Mouse (Mus musculus) heart, postnatal 0 days (tissue): ENCODE data around the gene Gpx3. TPM values are rescaled to one million over a fixed set of nuclear protein-coding genes. Genes with fewer than 3 reads are reported as not detected.
"Not testable (repeated sequence)": the region's sequence is repeated elsewhere in the genome, so short reads cannot be mapped to it uniquely, and the experiment has no call there.

Experiments used
- ATAC-seq: fragments of 200-750 bp; cut with Nextera tagmentation; 2 replicates; pipeline ENCODE4 v1.8.0; 2017; ENCODE audit warnings: low read depth, moderate number of reproducible peaks, moderate library complexity; ENCODE audit not compliant: insufficient read depth
- DNase-seq: peaks from one replicate; pipeline ENCODE4 v3.0.0-alpha.2; 2016; ENCODE audit warnings: low spot score
- H3K27ac ChIP-seq: fragments of 300-500 bp; sonication (generic); 2 replicates; pipeline ENCODE4 v1.5.1; 2014; ENCODE audit warnings: low read depth, mild to moderate bottlenecking
- H3K27me3 ChIP-seq: fragments of 300-500 bp; sonication (generic); 2 replicates; pipeline ENCODE4 v1.6.1; 2014; ENCODE audit warnings: low read length, mixed read lengths; ENCODE audit not compliant: control insufficient read depth, insufficient read depth
- H3K36me3 ChIP-seq: fragments of 300-500 bp; sonication (generic); replicated peaks from 2 replicates; pipeline ENCODE4 v1.6.1; 2014; ENCODE audit warnings: low read length, mixed read lengths; ENCODE audit not compliant: control insufficient read depth, insufficient read depth
- H3K4me1 ChIP-seq: fragments of 300-500 bp; sonication (generic); 2 replicates; pipeline ENCODE4 v1.6.1; 2014; ENCODE audit warnings: antibody characterized with exemption; ENCODE audit not compliant: control insufficient read depth, insufficient read depth
- H3K4me2 ChIP-seq: fragments of 300-500 bp; sonication (generic); 2 replicates; pipeline ENCODE4 v1.6.1; 2014; ENCODE audit warnings: low read depth, mild to moderate bottlenecking, low read length, moderate library complexity
- H3K4me3 ChIP-seq: fragments of 300-500 bp; sonication (generic); 2 replicates; pipeline ENCODE4 v1.5.1; 2014; ENCODE audit warnings: low read depth, low read length
- H3K9ac ChIP-seq: fragments of 300-500 bp; sonication (generic); replicated peaks from 2 replicates; pipeline ENCODE4 v1.6.1; 2014; ENCODE audit warnings: low read depth, low read length, mixed read lengths
- H3K9me3 ChIP-seq: fragments of 300-500 bp; sonication (generic); replicated peaks from 2 replicates; pipeline ENCODE4 v1.6.1; 2016; ENCODE audit warnings: low read length; ENCODE audit not compliant: control insufficient read depth
- CTCF ChIP-seq: IDR thresholded peaks from 2 replicates; pipeline ENCODE4 v1.5.1; 2016; ENCODE audit warnings: antibody characterized with exemption, control low read depth, low read depth
- EP300 ChIP-seq: IDR thresholded peaks from 2 replicates; pipeline ENCODE4 v1.6.1; 2016; ENCODE audit warnings: antibody characterized with exemption, low read depth
- WGBS: fragments of 180-500 bp; shearing (Covaris S2); extraction: QIAGEN DNeasy Blood & Tissue Kit; methylation state at CpG from one replicate; pipeline ENCODE4 v1.1.7; 2014; 5-methylcytosine and 5-hydroxymethylcytosine counted together
- polyA plus RNA-seq: library from polyadenylated mRNA; unstranded; fragments of >200 nt; fragmentation: Nextera tagmentation; extraction: Ambion mirVana; gene quantifications from 2 replicates; pipeline ENCODE4 v1.2.1, GENCODE M21; 2015
- total RNA-seq: library from RNA; depleted of rRNA; stranded (reverse); fragments of >200 nt; gene quantifications from 2 replicates; pipeline ENCODE4 v1.2.3, GENCODE M21; 2014; ENCODE audit warnings: low replicate concordance

Gpx3 gene
- total and polyA plus RNA-seq, 2 experiments from 2014 or later: 114 to 788 TPM

GRCm38 (mm10) chr11:54952651-54953050 lies 50.4 kb downstream of the Gpx3 start:
- Histone ChIP-seq H3K27ac (peak overlapping the region; percentile 31; the same call in 1 of the 2 replicates), H3K27me3 (no peaks in the 10 kb centered on the region), H3K36me3 (no peaks in the 10 kb centered on the region), H3K4me3 (no peak overlapping the region), H3K9ac (no peak overlapping the region), H3K4me2 (no peak overlapping the region), H3K9me3 (no peaks in the 10 kb centered on the region), H3K4me1 (peaks cover 15% of the 10 kb centered on the region)
- WGBS: 34% methylated on average over 6 of the region's 6 CpGs
- DNase-seq (no peak), ATAC-seq (no peak)
- no peak for TF ChIP-seq EP300
- TF ChIP-seq CTCF: no peak

- TF ChIP-seq EP300 (no peak), CTCF (no peak)
- 50% methylated on average over 9 of the region's 9 CpGs for WGBS
- H3K4me3 ChIP-seq: no peak overlapping the region
- no peak overlapping the region for H3K9ac ChIP-seq
- ATAC-seq: no peak
- H3K9me3 ChIP-seq: no peaks in the 10 kb centered on the region
- H3K4me1 ChIP-seq: peaks cover 17% of the 10 kb centered on the region
- no peak overlapping the region for H3K4me2 ChIP-seq
- no peaks in the 10 kb centered on the region for H3K36me3 ChIP-seq
- H3K27me3 ChIP-seq: no peaks in the 10 kb centered on the region
- DNase-seq: no peak
- H3K27ac ChIP-seq: no peak overlapping the region
Observed at GRCm38 (mm10) chr11:54953993-54954446, 51.8 kb downstream of the Gpx3 start.

GRCm38 (mm10) chr11:54954716-54955115 lies 52.5 kb downstream of the Gpx3 start:
- H3K9me3 ChIP-seq: no peaks in the 10 kb centered on the region
- ATAC-seq (no peak), DNase-seq (no peak)
- no peak overlapping the region for H3K4me2 ChIP-seq
- no peak for TF ChIP-seq EP300
- TF ChIP-seq CTCF: no peak
- peaks cover 21% of the 10 kb centered on the region for H3K4me1 ChIP-seq
- H3K27ac ChIP-seq: no peak overlapping the region
- no peaks in the 10 kb centered on the region for H3K36me3 ChIP-seq
- no peak overlapping the region for H3K4me3 ChIP-seq
- WGBS: 84% methylated on average over 8 of the region's 8 CpGs
- H3K9ac ChIP-seq: no peak overlapping the region
- no peaks in the 10 kb centered on the region for H3K27me3 ChIP-seq

- not testable (repeated sequence) for H3K27me3 ChIP-seq, ATAC-seq, H3K36me3 ChIP-seq, H3K9me3 ChIP-seq, DNase-seq
- WGBS: 39% methylated on average over 10 of the region's 10 CpGs
- H3K4me1 ChIP-seq: peaks cover 21% of the 10 kb centered on the region
- peak overlapping the region; percentile 62 for H3K4me3 ChIP-seq
- H3K4me2 ChIP-seq: peak overlapping the region; percentile 64
- peak overlapping the region; percentile 58 for H3K9ac ChIP-seq
- H3K27ac ChIP-seq: peak overlapping the region; percentile 83
Observed at GRCm38 (mm10) chr11:54955400-54955734, 53.1 kb downstream of the Gpx3 start.

- Histone ChIP-seq H3K27me3 (no peaks in the 10 kb centered on the region), H3K9me3 (no peaks in the 10 kb centered on the region), H3K4me3 (peak overlapping the region; percentile 62), H3K4me2 (peak overlapping the region; percentile 64), H3K27ac (peak overlapping the region; percentile 83), H3K4me1 (peaks cover 22% of the 10 kb centered on the region), H3K9ac (peak overlapping the region; percentile 58), H3K36me3 (no peaks in the 10 kb centered on the region)
- WGBS: under 1% methylated on average over 59 of the region's 59 CpGs
- no peak for TF ChIP-seq EP300
- no peak for TF ChIP-seq CTCF
- peak; percentile 96 for DNase-seq
- peak; percentile 97 for ATAC-seq
Observed at GRCm38 (mm10) chr11:54955735-54956480, 53.7 kb downstream of the Gpx3 start.

- no peak for ATAC-seq
- TF ChIP-seq CTCF: no peak
- TF ChIP-seq EP300: no peak
- Histone ChIP-seq H3K27ac (peak overlapping the region; percentile 83; the same call in 1 of the 2 replicates), H3K9ac (no peak overlapping the region), H3K4me2 (no peak overlapping the region), H3K4me3 (no peak overlapping the region), H3K27me3 (no peaks in the 10 kb centered on the region), H3K9me3 (no peaks in the 10 kb centered on the region), H3K4me1 (peaks cover 29% of the 10 kb centered on the region), H3K36me3 (no peaks in the 10 kb centered on the region)
- no peak for DNase-seq
- WGBS: 62% methylated on average over 7 of the region's 7 CpGs
Observed at GRCm38 (mm10) chr11:54956912-54957311, 54.7 kb downstream of the Gpx3 start.

- H3K4me2 ChIP-seq, H3K27me3 ChIP-seq, ATAC-seq, H3K9me3 ChIP-seq, H3K27ac ChIP-seq, H3K36me3 ChIP-seq, DNase-seq, H3K4me3 ChIP-seq, H3K9ac ChIP-seq: not testable (repeated sequence)
- 68% methylated on average over 3 of the region's 3 CpGs for WGBS
- peaks cover 28% of the 10 kb centered on the region for H3K4me1 ChIP-seq
Observed at GRCm38 (mm10) chr11:54957708-54958107, 55.5 kb downstream of the Gpx3 start.
